Mouse (Mus musculus) monocyte, adult 5-6 weeks (primary cell): ENCODE measurements around the gene Egln1. TPM values are rescaled to one million over a fixed set of nuclear protein-coding genes. Genes with fewer than 3 reads are reported as not detected.
A peak's percentile ranks its signal among the peaks of the same experiment; 100 is the strongest.

Experiments
- ATAC-seq: fragments of 153-309, 156-312 bp; replicated peaks from 2 replicates; pipeline ENCODE4 v1.8.0; 2017; ENCODE audit warnings: mild to moderate bottlenecking; ENCODE audit not compliant: low TSS enrichment, insufficient number of reproducible peaks, severe bottlenecking, poor library complexity, low FRiP score
- total RNA-seq: library from RNA; stranded (forward); fragments of 200-1000, 200-491, 200-594 nt; gene quantifications from 3 replicates; pipeline ENCODE4 v1.2.3, GENCODE M21; 2017

Gene Egln1
- total RNA-seq, result 24.4 to 26.1 TPM (median 24.5 TPM) in 3 replicates

- no peak for ATAC-seq
Measured at GRCm38 (mm10) chr8:124949209-124950068, at the start of gene Egln1. Gene Egln1, minus strand, starts transcription at chr8:124949324.

DNA sequence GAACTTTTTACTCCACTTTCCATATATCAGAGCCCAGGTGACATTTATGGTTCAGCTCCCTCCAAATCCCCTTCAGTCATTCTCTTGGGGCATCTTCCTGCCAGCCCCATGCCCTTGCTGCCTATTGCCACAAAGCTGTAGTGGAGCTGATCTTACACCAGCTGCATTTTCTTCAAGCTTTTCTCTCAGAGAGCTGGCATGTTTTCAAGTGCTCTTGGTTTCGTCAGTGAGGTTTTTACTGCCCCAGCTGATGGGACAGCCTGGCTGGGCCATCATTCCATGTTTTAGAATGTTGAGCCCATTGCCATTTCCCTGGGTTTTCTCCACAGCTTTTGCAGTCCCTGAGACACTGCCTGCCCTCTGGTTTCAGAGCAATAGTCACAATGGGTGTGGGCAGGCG is 46.7 kb upstream of the Egln1 start:
- ATAC-seq, result no peak

- ATAC-seq, result no peak
Measured at GRCm38 (mm10) chr8:124991668-124991926, 42.5 kb upstream of the Egln1 start.

DNA sequence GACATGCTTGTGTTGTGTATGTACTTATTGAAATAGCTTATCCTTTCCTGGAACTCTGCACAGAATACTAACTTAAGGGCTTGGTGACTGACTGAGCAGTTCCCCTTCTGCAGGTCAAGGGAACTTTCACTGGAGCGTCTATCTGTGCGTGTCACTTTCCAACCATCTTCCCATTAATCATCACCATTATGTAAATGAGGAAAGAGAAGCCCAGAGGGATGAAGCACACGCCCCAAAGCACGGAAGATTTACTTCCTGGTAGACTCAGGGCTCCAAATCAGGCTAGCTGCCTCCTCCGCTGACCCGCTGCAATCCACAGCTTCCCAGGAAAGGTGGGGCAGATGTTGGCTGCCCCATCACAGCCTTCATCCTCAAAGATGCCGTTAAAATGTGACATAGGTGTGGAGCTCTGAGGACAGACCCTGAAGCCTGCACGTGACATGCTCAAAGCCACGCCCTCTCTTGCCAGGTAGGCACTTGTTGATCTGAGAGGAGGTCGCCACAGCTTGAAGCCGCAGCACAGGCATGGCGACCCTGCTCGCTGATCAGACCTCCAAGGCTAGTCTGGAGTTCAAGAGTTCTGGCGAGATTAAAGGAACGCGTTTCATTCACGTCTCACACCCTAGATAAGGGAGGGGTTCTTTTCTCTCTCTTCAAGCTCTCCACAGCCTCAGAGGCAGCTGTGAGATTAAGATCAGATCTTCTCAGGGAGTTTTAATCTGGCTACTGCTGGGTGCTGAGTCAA is 42.0 kb upstream of the Egln1 start:
- ATAC-seq, result no peak

DNA sequence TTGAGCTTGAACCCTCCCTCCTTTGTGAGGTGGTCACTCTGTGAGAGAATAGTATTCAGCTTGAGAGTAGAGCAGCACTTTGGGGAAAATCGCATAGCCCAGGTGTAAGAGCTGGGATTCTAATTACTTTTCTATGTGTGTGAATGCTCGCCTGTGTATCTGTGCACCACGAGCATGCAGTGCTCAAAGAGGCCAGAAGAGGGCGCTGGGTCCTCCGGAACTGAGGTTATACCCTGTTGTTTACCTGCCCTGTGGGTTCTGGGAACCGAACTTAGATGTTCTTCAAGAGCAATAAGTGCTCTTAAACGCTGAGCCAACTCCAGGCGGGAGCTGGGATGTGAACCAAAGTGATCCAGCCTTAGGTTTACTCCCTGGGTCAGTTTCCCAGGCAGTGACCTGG is 31.7 kb upstream of the Egln1 start:
- no peak for ATAC-seq

- ATAC-seq, result no peak
Measured at GRCm38 (mm10) chr8:124980036-124980435, 30.9 kb upstream of the Egln1 start.

DNA sequence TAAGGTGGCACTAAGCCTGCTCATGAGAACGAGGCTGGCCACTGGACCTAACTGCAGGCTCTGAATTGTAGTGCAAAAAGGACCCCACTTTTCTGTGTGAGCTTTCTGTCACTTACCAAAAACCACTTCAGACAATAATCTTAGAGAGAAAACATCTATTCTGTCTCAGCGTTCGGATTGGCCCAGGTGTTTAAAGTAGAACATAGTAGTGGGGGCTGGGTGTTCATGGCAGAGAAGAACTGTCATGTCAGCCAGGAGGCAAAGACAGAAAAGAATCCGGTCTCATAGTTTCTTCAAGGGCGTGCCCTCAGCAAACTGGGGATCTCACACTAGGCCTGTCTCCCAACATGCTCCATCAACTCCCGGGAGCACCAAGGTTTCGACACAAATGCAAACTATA is 28.9 kb upstream of the Egln1 start:
- no peak for ATAC-seq

- ATAC-seq, result no peak
Measured at GRCm38 (mm10) chr8:124976211-124976610, 27.1 kb upstream of the Egln1 start.

- no peak for ATAC-seq
Measured at GRCm38 (mm10) chr8:124974254-124974653, 25.1 kb upstream of the Egln1 start.

GRCm38 (mm10) chr8:124973221-124973620 is 24.1 kb upstream of the Egln1 start:
- ATAC-seq, result no peak

DNA sequence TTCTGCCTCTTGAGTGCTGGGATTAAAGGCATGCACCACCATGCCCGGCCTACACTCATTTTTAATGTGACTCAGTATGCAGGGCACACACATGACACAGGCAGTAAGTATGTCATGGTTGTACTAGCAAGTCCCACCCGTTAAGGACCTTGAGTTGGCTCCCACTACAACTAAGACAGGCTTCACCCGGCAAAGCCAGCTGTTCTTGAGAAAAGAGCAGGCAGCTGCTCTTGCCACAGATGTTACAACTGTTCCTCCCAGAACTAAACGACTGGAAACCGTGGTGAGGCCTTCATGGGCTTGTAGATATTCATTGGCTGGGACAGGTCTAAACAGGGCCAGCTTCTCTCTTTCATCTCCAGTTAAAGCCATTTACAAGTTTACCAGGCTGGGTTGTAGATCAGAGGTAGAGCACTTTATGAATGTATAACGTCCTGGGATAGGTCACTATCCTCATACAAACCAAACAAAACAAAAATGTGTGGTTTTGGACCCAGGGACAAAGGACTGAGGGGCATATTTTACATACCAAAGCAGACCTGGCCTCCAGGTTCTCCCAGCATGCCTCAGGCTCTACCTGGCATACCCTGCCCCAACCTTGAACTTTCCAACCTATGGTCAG is 21.3 kb upstream of the Egln1 start:
- ATAC-seq, result no peak

- ATAC-seq, result no peak
Measured at GRCm38 (mm10) chr8:124964966-124965365, 15.8 kb upstream of the Egln1 start.

- no peak for ATAC-seq
Measured at GRCm38 (mm10) chr8:124963246-124963645, 14.1 kb upstream of the Egln1 start.

DNA sequence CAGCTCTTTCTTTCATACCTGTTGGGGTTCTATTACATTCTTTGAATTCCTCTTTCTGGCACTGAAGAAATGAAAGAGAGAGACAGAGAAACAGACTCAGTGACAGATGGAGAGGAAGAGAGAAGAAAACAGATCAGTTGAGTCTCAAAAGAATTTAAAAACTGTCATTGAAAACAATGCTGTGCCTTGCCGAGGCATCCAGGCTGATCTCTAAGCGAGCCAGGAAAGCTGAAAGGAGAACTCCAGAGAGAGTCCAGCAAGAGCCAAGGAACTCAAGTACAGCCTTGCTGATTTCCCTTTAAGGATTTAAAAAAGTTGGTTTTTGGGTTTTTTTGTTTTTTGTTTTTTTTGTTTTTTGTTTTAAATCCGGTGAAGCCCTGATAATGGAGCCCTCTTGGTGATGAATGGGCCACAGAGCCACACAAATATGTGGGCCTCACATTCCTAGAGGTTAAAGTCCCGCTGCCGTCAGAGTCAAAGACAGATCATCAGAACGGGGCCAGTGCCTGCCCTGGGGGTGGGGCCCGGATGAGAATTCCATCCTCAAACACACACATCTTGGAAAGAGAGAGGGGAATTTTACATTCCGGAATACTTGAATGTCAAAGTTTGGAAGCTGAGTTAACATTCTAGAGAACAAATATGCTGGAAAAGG is 11.2 kb upstream of the Egln1 start:
- ATAC-seq, result no peak

- 0 out of 2 replicates have a peak, but pooled peaks have one; percentile 5 for ATAC-seq
Measured at GRCm38 (mm10) chr8:124959462-124960225, 10.5 kb upstream of the Egln1 start.

DNA sequence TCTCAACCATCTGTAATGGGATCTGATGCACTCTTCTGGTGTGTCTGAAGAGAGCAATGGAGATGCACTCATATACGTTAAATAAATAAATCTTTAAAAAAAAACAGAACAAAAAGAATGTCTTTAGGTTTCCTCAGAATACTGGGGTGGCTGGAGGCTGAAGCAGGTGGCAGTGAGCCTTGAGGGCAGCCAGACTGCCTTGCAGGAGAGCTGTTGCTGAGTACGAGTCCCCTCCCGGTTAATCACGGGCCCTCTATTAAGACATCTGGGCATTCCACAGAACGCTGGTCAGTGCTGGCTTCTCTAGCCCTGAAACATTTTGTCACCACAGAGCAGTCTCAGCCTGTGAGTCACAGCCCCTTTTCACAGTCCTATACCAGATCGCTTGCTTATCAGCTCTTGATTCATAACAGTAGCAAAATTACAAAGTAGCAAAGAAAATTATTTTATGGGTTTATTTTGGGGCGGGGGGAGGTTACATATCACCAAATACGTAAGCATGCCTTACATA is 5.5 kb upstream of the Egln1 start:
- no peak for ATAC-seq

- ATAC-seq, result no peak
Measured at GRCm38 (mm10) chr8:124953188-124953587, 4.1 kb upstream of the Egln1 start.

DNA sequence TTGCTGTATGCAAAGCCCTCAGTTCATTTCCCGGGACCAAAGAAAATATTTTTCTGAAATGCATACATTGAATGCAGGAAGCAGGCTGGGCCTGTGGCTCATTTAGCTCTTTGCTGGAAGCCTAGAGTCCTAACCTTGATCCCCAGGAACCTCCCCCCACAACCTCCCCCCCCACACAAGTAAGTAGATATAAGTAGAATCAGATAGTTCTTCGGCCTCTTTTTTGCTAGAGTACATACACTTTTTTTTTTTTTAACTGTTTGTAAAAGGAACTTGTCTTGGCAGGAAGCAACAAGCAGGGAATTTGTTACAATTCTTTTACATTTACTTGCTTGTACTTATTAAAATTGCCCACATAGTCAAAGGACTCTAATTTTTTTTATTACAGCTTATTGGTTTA is 1.7 kb upstream of the Egln1 start:
- no peak for ATAC-seq
